Mouse (Mus musculus) olfactory bulb, adult 2 months (tissue): ENCODE results near the gene 9130213A22Rik. TPM values are rescaled to one million over a fixed set of nuclear protein-coding genes. Genes with fewer than 3 reads are reported as not detected.

Source experiments
- H3K27ac ChIP-seq: fragments of 200-500 bp; 2 replicates; pipeline ENCODE4 v1.5.1; 2012; ENCODE audit warnings: low read depth, low read length; ENCODE audit not compliant: insufficient read depth
- H3K4me1 ChIP-seq: fragments of 200-500 bp; 2 replicates; pipeline ENCODE4 v1.6.1; 2012; ENCODE audit warnings: low read length; ENCODE audit not compliant: control insufficient read depth, insufficient read depth
- H3K4me3 ChIP-seq: fragments of 200-500 bp; 2 replicates; pipeline ENCODE4 v1.5.1; 2012; ENCODE audit warnings: mild to moderate bottlenecking, low read depth, low read length, moderate library complexity; ENCODE audit not compliant: insufficient read depth
- CTCF ChIP-seq: fragments of 200-500 bp; IDR thresholded peaks from 2 replicates; pipeline ENCODE4 v1.5.1; 2012; ENCODE audit warnings: low read depth, mild to moderate bottlenecking, low read length, moderate library complexity; ENCODE audit not compliant: insufficient read depth
- POLR2A ChIP-seq: fragments of 200-500 bp; IDR thresholded peaks from 2 replicates; pipeline ENCODE4 v1.6.1; 2012; ENCODE audit warnings: mild to moderate bottlenecking, low read depth, low read length, moderate library complexity; ENCODE audit not compliant: insufficient read depth
- WGBS: fragments of 180-500 bp; shearing (Covaris S2); methylation state at CpG from one replicate; pipeline ENCODE4 v1.1.7; 2018; 5-methylcytosine and 5-hydroxymethylcytosine counted together
- polyA plus RNA-seq: library from polyadenylated mRNA; stranded (reverse); fragments of >200 nt; gene quantifications from 2 replicates; pipeline ENCODE4 v1.2.4, GENCODE M21; 2012; ENCODE audit warnings: low replicate concordance; ENCODE audit not compliant: missing spikeins, insufficient read depth, insufficient read length

9130213A22Rik gene
- polyA plus RNA-seq, result not detected in 2 replicates

GRCm38 (mm10) chr11:69122336-69122951 lies at the start of gene 9130213A22Rik:
Gene 9130213A22Rik, minus strand, starts transcription at chr11:69122589.
- H3K4me1 ChIP-seq, result peaks cover 25% of the 10 kb centered on the region
- TF ChIP-seq CTCF (peak; percentile 72), POLR2A (no peak)
- under 1% methylated on average over 59 of the region's 66 CpGs for WGBS
- H3K27ac ChIP-seq, result no peak within 1 kb of the TSS; the same call in none of the 2 replicates
- peak within 1 kb of the TSS; percentile 78 for H3K4me3 ChIP-seq

GRCm38 (mm10) chr11:69171626-69172025 lies 49.2 kb upstream of the 9130213A22Rik start:
- WGBS, result 25% methylated on average over 7 of the region's 7 CpGs
- TF ChIP-seq POLR2A, result no peak
- peak; percentile 76; the same call in 1 of the 2 replicates for TF ChIP-seq CTCF
- H3K4me1 ChIP-seq, result peaks cover 9% of the 10 kb centered on the region; the same call in 1 of the 2 replicates
- H3K27ac ChIP-seq, result no peak overlapping the region
- H3K4me3 ChIP-seq, result no peak overlapping the region

GRCm38 (mm10) chr11:69169313-69169712 lies 46.9 kb upstream of the 9130213A22Rik start:
- TF ChIP-seq POLR2A (no peak), CTCF (no peak)
- Histone ChIP-seq H3K4me1 (0 out of 2 replicates have a peak, but pooled peaks cover 4% of the 10 kb centered on the region), H3K27ac (no peak overlapping the region), H3K4me3 (no peak overlapping the region)
- WGBS, result 70% methylated on average over 12 of the region's 12 CpGs

- TF ChIP-seq POLR2A (no peak), CTCF (no peak)
- Histone ChIP-seq H3K4me1 (peaks cover 9% of the 10 kb centered on the region), H3K4me3 (peak within 1 kb of the TSS; percentile 12), H3K27ac (no peak within 1 kb of the TSS)
- 4% methylated on average over 18 of the region's 18 CpGs for WGBS
Observed at GRCm38 (mm10) chr11:69156800-69157199, 34.4 kb upstream of the 9130213A22Rik start, which contains the start of gene Alox12b. Gene Alox12b, plus strand, starts transcription at chr11:69156989.

- Histone ChIP-seq H3K4me1 (peaks cover 13% of the 10 kb centered on the region), H3K4me3 (no peak overlapping the region), H3K27ac (no peak overlapping the region)
- TF ChIP-seq POLR2A, result no peak
- TF ChIP-seq CTCF, result no peak
- WGBS, result 52% methylated on average over 1 of the region's 1 CpGs
Observed at GRCm38 (mm10) chr11:69155351-69155750, 33.0 kb upstream of the 9130213A22Rik start.

- no peak overlapping the region for H3K4me3 ChIP-seq
- no peak for TF ChIP-seq POLR2A
- no peak for TF ChIP-seq CTCF
- peaks cover 19% of the 10 kb centered on the region for H3K4me1 ChIP-seq
- H3K27ac ChIP-seq, result no peak overlapping the region
- WGBS, result 76% methylated on average over 8 of the region's 8 CpGs
Observed at GRCm38 (mm10) chr11:69153831-69154230, 31.4 kb upstream of the 9130213A22Rik start.

- no peak for TF ChIP-seq CTCF
- no peak for TF ChIP-seq POLR2A
- H3K4me1 ChIP-seq, result peaks cover 10% of the 10 kb centered on the region
- no peak overlapping the region for H3K27ac ChIP-seq
- no peak overlapping the region for H3K4me3 ChIP-seq
- 66% methylated on average over 6 of the region's 6 CpGs for WGBS
Observed at GRCm38 (mm10) chr11:69151004-69151403, 28.6 kb upstream of the 9130213A22Rik start.

GRCm38 (mm10) chr11:69150444-69150843 lies 28.1 kb upstream of the 9130213A22Rik start:
- no peak for TF ChIP-seq CTCF
- no peak for TF ChIP-seq POLR2A
- Histone ChIP-seq H3K4me1 (peaks cover 10% of the 10 kb centered on the region), H3K27ac (no peak overlapping the region), H3K4me3 (no peak overlapping the region)
- WGBS, result 7% methylated on average over 7 of the region's 7 CpGs

GRCm38 (mm10) chr11:69149728-69150127 lies 27.3 kb upstream of the 9130213A22Rik start:
- 46% methylated on average over 6 of the region's 6 CpGs for WGBS
- H3K27ac ChIP-seq, result no peak overlapping the region
- TF ChIP-seq CTCF, result no peak
- TF ChIP-seq POLR2A, result no peak
- H3K4me1 ChIP-seq, result peaks cover 10% of the 10 kb centered on the region
- no peak overlapping the region for H3K4me3 ChIP-seq
